Mouse (Mus musculus): ENCODE results near the gene Fzd1.

Fzd1 gene

GRCm38 (mm10) chr5:4753161-4753560 is 4.7 kb downstream of the Fzd1 start:
- DNase-seq (ENCODE audit: low spot score), result no peak

DNA sequence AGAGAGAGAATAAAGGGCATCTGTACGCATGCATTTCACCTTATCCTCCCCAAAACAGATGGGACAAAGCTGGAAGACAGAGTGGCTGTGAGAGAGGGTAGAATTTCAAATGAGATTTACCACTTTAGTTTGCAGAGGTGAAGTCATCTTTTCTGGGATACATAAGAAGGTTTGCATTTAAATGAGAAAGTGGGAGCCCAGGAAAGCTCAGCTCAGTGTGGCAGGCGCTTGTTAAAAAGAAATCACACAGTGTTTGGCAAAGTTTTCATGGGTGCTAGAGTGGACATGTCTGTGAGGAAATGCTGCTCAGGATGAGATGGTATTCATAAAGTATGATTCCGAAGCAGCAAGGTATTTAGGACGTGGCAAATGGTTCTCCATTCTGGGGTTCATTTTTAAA is 15.1 kb downstream of the Fzd1 start:
- DNase-seq (ENCODE audit: low spot score), result no peak

- DNase-seq (ENCODE audit: low spot score), result no peak
Measured at GRCm38 (mm10) chr5:4737013-4737412, 20.8 kb downstream of the Fzd1 start.

DNA sequence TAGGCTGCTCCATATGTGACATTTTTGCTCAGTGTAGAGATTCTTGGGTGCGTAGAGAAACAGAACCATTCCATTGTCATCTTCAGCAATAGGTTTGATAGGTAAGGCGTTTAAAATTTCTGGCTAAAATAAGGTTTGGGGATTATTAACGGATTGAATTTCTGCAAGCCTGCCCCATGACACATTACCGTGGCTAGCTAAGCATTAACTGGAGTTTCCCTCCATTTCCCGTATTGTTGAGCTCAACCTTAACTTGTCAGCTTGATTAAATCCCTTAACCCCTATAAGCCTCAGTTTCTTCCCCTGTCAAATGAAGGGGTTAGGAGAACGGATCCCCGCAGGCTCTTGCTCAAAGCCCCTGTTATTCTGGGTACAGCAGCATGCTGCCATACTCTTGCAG is 22.4 kb downstream of the Fzd1 start:
- no peak for DNase-seq (ENCODE audit: low spot score)

- no peak for DNase-seq (ENCODE audit: low spot score)
Measured at GRCm38 (mm10) chr5:4733239-4733638, 24.6 kb downstream of the Fzd1 start.

- no peak for DNase-seq (ENCODE audit: low spot score)
Measured at GRCm38 (mm10) chr5:4732241-4733229, 25.3 kb downstream of the Fzd1 start.

DNA sequence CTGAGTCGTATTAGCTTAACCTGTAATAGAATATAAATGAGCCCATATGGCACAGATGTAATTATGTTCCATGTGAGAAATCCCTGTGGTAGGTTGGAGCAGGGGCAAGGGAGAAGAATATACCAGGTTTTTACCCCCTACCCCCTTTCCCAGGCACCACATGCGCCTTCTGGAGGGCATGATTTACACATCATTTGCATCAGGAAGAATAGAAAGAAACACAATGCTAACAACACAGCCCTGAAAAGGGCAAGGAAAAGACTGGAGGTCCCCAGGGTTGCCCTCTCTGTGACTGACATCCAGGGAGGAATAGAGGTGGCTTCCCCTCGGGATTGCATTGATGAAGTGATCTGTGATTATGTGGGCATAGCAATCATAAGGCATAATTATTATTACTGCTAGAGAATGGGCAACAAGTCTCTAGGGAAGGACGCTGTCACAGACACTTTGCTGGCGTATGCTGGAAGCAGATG is 26.1 kb downstream of the Fzd1 start:
- no peak for DNase-seq (ENCODE audit: low spot score)

DNA sequence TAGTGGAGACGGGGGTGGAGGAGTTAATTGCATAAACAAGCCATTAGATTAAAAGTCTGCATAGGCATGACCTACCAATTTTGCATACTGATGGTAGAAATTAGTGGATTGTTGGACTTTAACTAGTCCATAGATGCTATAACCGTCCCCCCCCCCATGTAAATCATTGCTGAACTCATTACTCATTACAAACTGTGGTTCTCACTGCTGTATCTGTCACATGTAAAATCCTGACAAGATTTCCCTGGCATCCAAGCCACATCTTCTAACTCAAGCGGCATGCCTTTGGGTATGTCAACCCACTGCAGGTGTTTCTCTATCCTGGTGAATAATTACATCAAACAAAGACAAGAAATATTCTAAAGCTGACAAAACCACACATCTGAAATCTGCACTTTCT is 26.8 kb downstream of the Fzd1 start:
- no peak for DNase-seq (ENCODE audit: low spot score)

Data from ovary, postnatal 36 days (tissue).